Mouse (Mus musculus) stomach, adult 2 months (tissue): ENCODE measurements around the gene Fam151a. TPM values are rescaled to one million over a fixed set of nuclear protein-coding genes. Genes with fewer than 3 reads are reported as not detected.

ENCODE experiments used
- polyA plus RNA-seq: library from polyadenylated mRNA; depleted of rRNA; stranded (reverse); fragments of >200 nt; gene quantifications from 2 replicates; pipeline ENCODE4 v1.2.3, GENCODE M21; 2012; rRNA removed

Fam151a gene
- polyA plus RNA-seq = 0.30 TPM in 1 of 2 replicates, not detected in the other

DNA sequence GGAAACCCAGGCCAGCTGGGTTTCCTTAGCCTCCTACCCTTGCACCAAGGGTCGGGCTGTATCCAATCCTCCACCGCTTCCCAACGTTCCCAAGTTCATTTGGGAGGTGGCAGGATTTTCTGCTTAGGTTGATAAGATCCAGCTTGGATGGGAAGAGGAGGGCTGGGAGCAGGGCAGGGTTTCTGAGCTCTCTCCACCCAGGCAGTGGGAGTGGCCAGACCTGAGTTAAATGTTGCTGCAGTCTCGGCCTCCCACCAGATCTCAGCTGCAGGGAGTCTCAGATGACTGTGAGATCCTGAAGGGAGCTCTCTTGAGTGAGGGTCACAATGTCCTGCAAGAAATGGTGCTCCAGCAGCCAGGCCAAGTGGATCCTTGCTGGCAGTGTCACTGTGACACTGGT lies at the start of gene Fam151a:
Fam151a (plus strand) TSS at position 254 of the 400 bp plus-strand sequence.

DNA sequence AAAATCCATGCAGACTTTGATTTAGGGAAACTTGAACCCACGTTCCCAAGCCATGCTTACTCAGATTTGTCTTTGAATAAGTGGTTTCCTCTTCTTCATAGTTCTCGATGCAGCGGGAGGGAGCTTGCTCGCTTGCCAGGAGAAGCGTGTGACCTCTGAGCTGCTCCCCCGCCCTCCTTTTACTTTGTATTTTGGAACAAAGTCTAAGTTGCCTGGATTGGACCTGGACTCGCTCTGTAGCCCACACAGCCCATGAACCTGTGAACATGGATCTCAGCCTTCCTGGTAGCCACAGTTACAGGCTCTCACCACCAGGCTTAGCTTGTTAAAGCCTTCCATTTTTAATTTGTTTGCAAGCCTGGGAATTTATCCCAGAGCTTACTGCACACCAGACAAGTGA lies 2.9 kb upstream of the Fam151a start, which contains the start of gene Mroh7:
Mroh7 (minus strand) TSS at position 112 of the 400 bp plus-strand sequence.

Other genes starting within 250 kb of the Fam151a start
- 0.09 TPM in 1 of 2 replicates, not detected in the other for gene Bsnd, start 241.6 kb upstream of the Fam151a start, polyA plus RNA-seq
- gene Dhcr24, start 172.9 kb upstream of the Fam151a start, polyA plus RNA-seq = 54.1 and 65.5 TPM in 2 replicates
- not detected in 2 replicates for gene Lexm, start 116.6 kb upstream of the Fam151a start, polyA plus RNA-seq
- 20.5 and 29.3 TPM in 2 replicates for gene Ttc22, start 111.5 kb upstream of the Fam151a start, polyA plus RNA-seq
- 2.9 and 3.0 TPM in 2 replicates for gene Pars2, start 82.8 kb upstream of the Fam151a start, polyA plus RNA-seq
- gene Ttc4, start 54.9 kb upstream of the Fam151a start, polyA plus RNA-seq = 12.4 and 14.4 TPM in 2 replicates
- gene Mroh7, start 3.0 kb upstream of the Fam151a start, polyA plus RNA-seq = 0.24 and 0.29 TPM in 2 replicates
- 10.4 and 13.1 TPM in 2 replicates for gene Acot11, start 71.1 kb downstream of the Fam151a start, polyA plus RNA-seq
- gene Ssbp3, start 176.8 kb downstream of the Fam151a start, polyA plus RNA-seq = 28.7 and 40.7 TPM in 2 replicates